Mouse (Mus musculus) liver, adult 2 months (tissue): Measurements from ENCODE around the gene Rfc2.

Experiments used
- CTCF ChIP-seq: fragments of 200-500 bp; IDR thresholded peaks from 2 replicates; pipeline ENCODE4 v1.5.1; 2011; ENCODE audit warnings: low read depth, low read length, control low read depth
- POLR2A ChIP-seq: fragments of 200-500 bp; IDR thresholded peaks from 2 replicates; pipeline ENCODE4 v1.6.1; 2011; ENCODE audit warnings: low read length, control low read depth; ENCODE audit not compliant: insufficient read depth; ENCODE audit errors: extremely low read depth

- TF ChIP-seq CTCF, result no peak
- TF ChIP-seq POLR2A, result no peak
Measured at GRCm38 (mm10) chr5:134576517-134577220, 4.5 kb upstream of the Rfc2 start.
